ENCODE assay signal across 8 mouse cellular contexts in the genomic region with DNA sequence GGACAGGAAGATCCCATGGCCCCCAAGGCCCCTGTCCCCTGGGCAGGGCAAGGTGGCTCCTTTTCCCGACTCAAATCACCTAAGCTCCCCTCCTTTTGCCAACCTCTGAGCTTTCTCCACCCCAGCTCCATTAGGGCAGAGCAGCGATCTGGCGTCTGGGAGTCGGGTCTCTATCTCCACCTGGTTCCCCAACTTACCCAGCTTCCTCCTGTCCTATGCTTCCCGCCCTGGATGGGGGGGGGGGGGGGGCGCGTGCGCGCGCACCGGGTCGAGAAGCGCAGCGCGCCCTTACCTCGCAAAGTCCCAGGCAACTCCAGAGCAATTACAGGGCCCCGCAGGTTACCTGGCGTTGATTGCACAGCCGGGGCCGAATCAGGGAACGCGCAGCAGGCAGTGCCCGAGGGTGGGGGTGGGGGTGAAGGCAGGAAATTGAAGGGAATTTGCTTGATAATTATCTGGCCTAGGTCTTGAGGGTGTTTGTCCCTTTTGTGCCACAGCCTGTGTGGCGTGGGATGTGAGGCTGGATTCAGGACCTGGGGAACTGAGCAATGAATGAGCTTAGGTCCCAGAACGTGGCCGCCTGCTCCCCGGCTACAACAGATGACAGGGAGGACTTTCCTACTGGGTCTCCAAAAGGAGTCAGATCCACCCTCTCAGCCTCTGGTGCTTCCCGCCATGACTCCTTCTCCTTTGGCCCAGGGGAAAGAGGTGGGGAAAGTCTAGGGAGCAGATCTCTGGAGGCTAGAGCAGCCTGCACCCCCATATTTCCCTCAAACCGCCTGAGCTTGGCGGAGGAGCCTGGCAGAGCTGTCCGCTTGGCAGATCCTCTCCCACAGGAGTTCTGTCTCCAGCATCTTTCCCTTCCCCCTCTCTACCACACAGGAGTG.
DNase-seq lines count a peak whose midpoint lies in the region; ATAC-seq and TF ChIP-seq lines count a peak whose summit lies in the region.

No protein-coding gene starts in this region.

- H3K9ac ChIP-seq in kidney, embryonic 14.5 days (ENCODE audit: low read depth, low read length), result peak overlapping the region; percentile 13; the same call in 1 of the 2 replicates
- peak overlapping the region; percentile 2; the same call in 1 of the 2 replicates for H3K9ac ChIP-seq in hindbrain, embryonic 12.5 days
- 0 out of 2 replicates have a peak overlapping the region, but pooled peaks have one; percentile 14 for H3K9ac ChIP-seq in midbrain, embryonic 15.5 days

- H3K4me3 ChIP-seq in kidney, embryonic 14.5 days (ENCODE audit: low read length), result peak overlapping the region; percentile 32
- H3K4me3 ChIP-seq in cerebellum, adult 2 months (replicated peaks; ENCODE audit: insufficient read depth, low read depth, low read length), result peak overlapping the region; percentile 60
- peak overlapping the region; percentile 28 for H3K4me3 ChIP-seq in hindbrain, embryonic 12.5 days
- H3K4me3 ChIP-seq in midbrain, embryonic 15.5 days, result peak overlapping the region; percentile 32

- H3K27me3 ChIP-seq in kidney, embryonic 14.5 days (ENCODE audit: control insufficient read depth, insufficient read depth, low read length), result peaks cover 8% of the 10 kb centered on the region; the same call in 1 of the 2 replicates
- no peaks in the 10 kb centered on the region for H3K27me3 ChIP-seq in cerebellum, adult 2 months (ENCODE audit: control insufficient read depth, insufficient read depth, low read length)
- peaks cover 21% of the 10 kb centered on the region for H3K27me3 ChIP-seq in hindbrain, embryonic 12.5 days
- H3K27me3 ChIP-seq in midbrain, embryonic 15.5 days (replicated peaks), result 0 out of 2 replicates have a peak, but pooled peaks cover 5% of the 10 kb centered on the region

- H3K9me3 ChIP-seq in kidney, embryonic 14.5 days (ENCODE audit: control insufficient read depth, low read length), result no peaks in the 10 kb centered on the region
- no peaks in the 10 kb centered on the region for H3K9me3 ChIP-seq in hindbrain, embryonic 12.5 days (replicated peaks)
- no peaks in the 10 kb centered on the region for H3K9me3 ChIP-seq in midbrain, embryonic 15.5 days

- peak overlapping the region; percentile 69 for H3K4me2 ChIP-seq in kidney, embryonic 14.5 days (replicated peaks; ENCODE audit: low read depth, low read length)
- peak overlapping the region; percentile 63 for H3K4me2 ChIP-seq in hindbrain, embryonic 12.5 days (replicated peaks)
- H3K4me2 ChIP-seq in midbrain, embryonic 15.5 days, result peak overlapping the region; percentile 69

- H3K4me1 ChIP-seq in kidney, embryonic 14.5 days (ENCODE audit: control insufficient read depth, insufficient read depth, low read length), result 0 out of 2 replicates have a peak, but pooled peaks cover 10% of the 10 kb centered on the region
- H3K4me1 ChIP-seq in cerebellum, adult 2 months (ENCODE audit: control insufficient read depth, insufficient read depth, low read length), result peaks cover 5% of the 10 kb centered on the region
- peaks cover 25% of the 10 kb centered on the region for H3K4me1 ChIP-seq in hindbrain, embryonic 12.5 days
- H3K4me1 ChIP-seq in midbrain, embryonic 15.5 days, result peaks cover 20% of the 10 kb centered on the region

- no peaks in the 10 kb centered on the region for H3K36me3 ChIP-seq in kidney, embryonic 14.5 days (ENCODE audit: control insufficient read depth, insufficient read depth, low read length)
- no peaks in the 10 kb centered on the region for H3K36me3 ChIP-seq in hindbrain, embryonic 12.5 days
- no peaks in the 10 kb centered on the region for H3K36me3 ChIP-seq in midbrain, embryonic 15.5 days (replicated peaks)

- WGBS in kidney, embryonic 14.5 days, result 6% methylated on average over 29 of the region's 31 CpGs
- 1% methylated on average over 31 of the region's 31 CpGs for WGBS in cerebellum, adult 2 months
- 3% methylated on average over 28 of the region's 31 CpGs for WGBS in hindbrain, embryonic 12.5 days
- WGBS in midbrain, embryonic 15.5 days, result 3% methylated on average over 30 of the region's 31 CpGs

- H3K27ac ChIP-seq in kidney, embryonic 14.5 days (ENCODE audit: low read depth, low read length), result no peak overlapping the region
- H3K27ac ChIP-seq in cerebellum, adult 2 months (ENCODE audit: insufficient read depth, low read length), result peak overlapping the region; percentile 54
- peak overlapping the region; percentile 55 for H3K27ac ChIP-seq in hindbrain, embryonic 12.5 days
- no peak overlapping the region for H3K27ac ChIP-seq in midbrain, embryonic 15.5 days

- peak; percentile 76 for ATAC-seq in kidney, embryonic 14.5 days (ENCODE audit: low FRiP score, low TSS enrichment)
- ATAC-seq in hindbrain, embryonic 12.5 days (ENCODE audit: low FRiP score), result peak; percentile 75
- ATAC-seq in midbrain, embryonic 15.5 days (replicated peaks), result peak; percentile 74
- no peak for ATAC-seq in megakaryocyte-erythroid progenitor cell, adult 5-6 weeks (replicated peaks; ENCODE audit: low FRiP score, low TSS enrichment, poor library complexity, severe bottlenecking)
- no peak for ATAC-seq in erythroblast, adult 5-6 weeks (replicated peaks; ENCODE audit: low FRiP score, poor library complexity, severe bottlenecking)

- no peak for TF ChIP-seq CTCF in cerebellum, adult 2 months (IDR thresholded peaks at IDR 0.05; ENCODE audit: borderline replicate concordance, insufficient read depth, low read depth, low read length)

- no peak for TF ChIP-seq POLR2A in cerebellum, adult 2 months (IDR thresholded peaks at IDR 0.05; ENCODE audit: borderline replicate concordance, insufficient read depth, low read length)

- DNase-seq in kidney, postnatal 25 days, result no peak
- peak; percentile 70 to 73 for DNase-seq in cerebellum, adult 2 months
- DNase-seq in MN1 (ENCODE audit: low spot score), result no peak

Comparison
In these comparisons a context has a peak if more than half of its experiments do, and no peak if none do; other contexts are left out.
1. ATAC-seq: peak in kidney, embryonic 14.5 days (single experiment), hindbrain, embryonic 12.5 days (single experiment) and midbrain, embryonic 15.5 days (single experiment); none in megakaryocyte-erythroid progenitor cell, adult 5-6 weeks (single experiment) and erythroblast, adult 5-6 weeks (single experiment).
2. H3K27ac ChIP-seq: peak in cerebellum, adult 2 months (single experiment) and hindbrain, embryonic 12.5 days (single experiment); none in kidney, embryonic 14.5 days (single experiment) and midbrain, embryonic 15.5 days (single experiment).
3. DNase-seq: peak in cerebellum, adult 2 months (2 of 2); none in kidney, postnatal 25 days (0 of 2) and MN1 (single experiment).
4. Peak in every context shown above with its lines, with median percentiles within 50 percentile points of each other: H3K4me2 ChIP-seq, H3K4me3 ChIP-seq and H3K9ac ChIP-seq.